Mouse (Mus musculus): ENCODE data around the gene Mup6.
"Not testable (repeated sequence)": the region's sequence is repeated elsewhere in the genome, so short reads cannot be mapped to it uniquely, and the experiment has no call there.

Mup6 gene

DNA sequence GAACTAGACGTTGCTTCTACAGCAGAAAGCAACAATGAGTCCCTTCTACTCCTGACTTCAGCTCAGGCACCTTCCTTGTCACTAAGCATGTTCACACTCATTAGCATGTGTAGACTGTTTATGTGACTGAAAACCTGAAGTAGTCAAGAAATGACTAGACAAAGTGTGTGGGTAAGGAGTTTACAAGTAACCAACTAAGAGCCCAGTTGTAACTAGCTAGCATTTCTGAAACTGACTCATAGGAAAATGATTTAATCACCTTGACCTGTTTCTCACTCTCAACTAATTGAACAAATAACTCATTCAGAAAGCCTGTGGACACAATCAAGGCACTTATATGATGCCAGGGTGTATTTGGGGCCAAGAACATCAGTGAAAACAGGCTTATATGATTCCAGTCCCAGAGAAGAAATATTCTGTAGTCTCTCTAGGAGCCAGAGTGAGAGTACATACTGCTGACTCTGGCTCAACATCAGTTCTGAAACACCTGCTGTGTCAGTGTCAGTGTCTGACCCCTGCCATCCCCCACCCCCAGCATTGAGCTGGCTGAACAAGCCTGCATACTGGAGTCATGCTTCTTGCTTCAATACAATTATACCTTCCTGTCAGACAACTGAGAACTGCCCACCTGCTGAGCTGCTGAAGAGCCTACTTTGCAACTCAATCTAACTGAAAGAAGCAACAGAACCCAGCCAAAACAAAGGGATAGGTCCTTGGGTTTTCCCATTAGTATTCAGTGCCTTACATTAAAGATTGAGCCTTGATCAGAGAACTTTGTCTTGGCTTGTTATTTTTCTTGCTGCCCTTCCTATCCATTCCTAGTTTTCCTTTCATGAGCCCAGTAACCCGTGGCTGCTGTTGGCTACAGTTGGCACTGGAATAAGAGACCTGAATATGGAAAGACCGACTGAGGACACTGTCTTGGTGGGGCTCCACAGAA lies at the start of gene Mup6:
Gene Mup6, plus strand, starts transcription at position 890 of the 940 bp plus-strand sequence.
- DNase-seq: no peak

DNA sequence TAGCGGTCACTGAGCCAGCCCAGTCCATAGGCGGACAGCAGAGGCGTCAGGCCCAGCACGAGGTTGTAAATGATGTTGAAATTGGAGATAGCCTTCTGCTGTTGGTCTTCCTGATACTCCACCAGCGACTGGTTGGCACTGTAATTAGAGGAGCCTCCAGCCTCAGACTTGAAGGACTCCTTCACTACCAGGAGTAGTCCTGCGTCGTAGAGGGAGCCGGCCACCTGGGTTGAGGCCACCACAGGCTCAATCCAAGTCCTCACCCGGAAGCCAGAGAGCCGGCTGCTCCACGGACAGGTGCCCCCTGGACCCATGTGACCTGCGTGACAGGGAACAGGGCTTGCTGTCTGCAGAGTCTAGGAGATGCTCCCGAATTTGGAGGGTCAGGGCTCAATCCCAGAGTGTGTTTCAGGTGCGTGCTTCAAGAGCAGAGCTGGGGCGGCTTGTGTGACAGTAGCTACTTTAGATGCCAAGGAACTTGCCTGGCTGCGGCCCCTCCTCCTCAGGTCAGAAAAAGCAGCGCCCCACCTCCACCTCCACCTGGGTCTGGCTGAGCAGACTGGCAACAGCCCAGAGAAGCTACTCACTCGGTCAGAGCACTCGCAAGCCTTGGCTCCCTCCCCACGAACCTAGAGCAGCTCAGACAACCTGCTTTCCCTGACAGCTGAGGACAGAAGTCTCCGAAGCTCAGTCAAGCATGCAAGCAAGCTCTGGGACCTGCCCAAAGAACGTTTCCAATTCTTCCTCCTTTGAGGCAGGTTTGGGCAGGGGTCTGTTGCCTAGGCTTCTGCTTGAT lies 49.3 kb upstream of the Mup6 start, which contains the start of gene Slc46a2:
Gene Slc46a2, minus strand, starts transcription at position 449 of the 796 bp plus-strand sequence.
- DNase-seq: peak; percentile 39 to 47

DNA sequence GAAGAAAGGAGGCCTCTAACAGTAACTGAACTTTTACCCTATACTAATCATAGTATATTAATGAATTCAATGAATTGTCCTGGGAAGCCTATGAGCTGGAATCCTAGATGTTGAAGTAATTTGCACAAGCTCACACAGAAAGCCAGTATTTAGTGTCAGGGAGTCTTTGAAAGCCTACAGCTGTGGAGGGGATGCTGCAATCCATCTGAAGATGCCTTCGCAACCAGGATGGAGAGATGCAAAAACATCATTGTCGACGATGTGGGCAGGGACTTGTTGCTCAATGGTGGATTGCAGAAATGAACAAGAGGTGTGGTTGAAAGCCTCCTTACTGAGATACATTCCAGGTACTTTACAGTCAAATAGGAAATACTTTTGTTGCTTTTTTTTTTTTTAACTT lies 46.1 kb upstream of the Mup6 start:
- no peak for DNase-seq

DNA sequence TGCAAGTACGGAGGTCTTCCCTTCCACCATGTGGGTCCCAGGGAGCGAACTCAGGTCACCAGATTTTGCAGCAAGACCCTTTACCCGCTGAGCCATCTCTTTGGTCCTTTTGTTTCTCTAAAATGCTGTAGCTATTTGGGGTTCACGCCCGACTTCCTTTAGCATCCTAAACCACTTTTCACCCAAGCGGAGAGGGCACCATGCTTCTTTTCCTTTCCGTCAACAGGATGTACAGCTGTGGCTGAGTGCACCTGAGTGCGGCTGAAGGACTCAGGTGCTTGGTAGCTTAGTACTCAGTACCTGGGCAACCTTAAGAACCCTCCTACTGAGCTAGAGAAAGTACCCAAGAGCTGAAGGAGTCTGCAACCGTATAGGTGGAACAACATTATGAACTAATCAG lies 39.0 kb upstream of the Mup6 start:
- DNase-seq: no peak

DNA sequence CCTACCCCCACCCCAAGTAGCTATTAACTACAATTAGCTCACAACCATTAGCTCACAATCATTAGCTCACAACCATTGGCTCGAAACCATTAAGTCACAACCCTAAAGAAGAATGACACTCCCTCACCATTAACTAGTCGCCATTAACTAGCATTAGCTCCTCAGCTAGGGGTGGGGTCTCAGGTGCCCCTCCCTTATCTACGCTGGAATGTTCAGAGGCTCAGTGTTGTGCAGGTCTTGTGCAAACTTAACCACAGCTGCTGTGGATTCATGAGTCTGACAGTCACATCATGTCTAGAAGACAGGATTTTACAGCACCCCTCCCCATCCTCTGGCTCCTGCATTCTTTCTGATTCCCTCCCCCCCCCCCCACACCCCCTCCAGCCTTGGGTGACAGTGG lies 36.4 kb upstream of the Mup6 start:
- no peak for DNase-seq

DNA sequence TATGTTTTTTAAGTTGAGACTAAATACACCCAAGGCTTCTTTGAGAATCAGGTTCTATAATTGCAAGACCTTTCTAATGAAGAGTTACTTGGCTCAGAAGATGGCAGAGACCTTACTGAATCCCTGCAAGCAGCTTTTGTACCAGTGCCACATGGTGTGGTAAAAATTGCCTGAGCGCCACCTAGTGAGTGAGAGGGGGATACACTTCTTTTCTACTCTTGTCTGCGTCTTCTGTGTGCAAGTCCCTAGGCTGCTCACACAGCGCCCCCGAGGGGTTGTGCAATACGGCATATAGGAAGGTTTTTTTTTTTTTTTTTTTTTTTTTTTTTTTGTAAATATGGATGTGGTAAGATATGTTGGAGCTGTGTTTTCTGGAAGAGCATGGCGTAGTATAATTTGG lies 35.7 kb upstream of the Mup6 start:
- DNase-seq: peak; percentile 68

DNA sequence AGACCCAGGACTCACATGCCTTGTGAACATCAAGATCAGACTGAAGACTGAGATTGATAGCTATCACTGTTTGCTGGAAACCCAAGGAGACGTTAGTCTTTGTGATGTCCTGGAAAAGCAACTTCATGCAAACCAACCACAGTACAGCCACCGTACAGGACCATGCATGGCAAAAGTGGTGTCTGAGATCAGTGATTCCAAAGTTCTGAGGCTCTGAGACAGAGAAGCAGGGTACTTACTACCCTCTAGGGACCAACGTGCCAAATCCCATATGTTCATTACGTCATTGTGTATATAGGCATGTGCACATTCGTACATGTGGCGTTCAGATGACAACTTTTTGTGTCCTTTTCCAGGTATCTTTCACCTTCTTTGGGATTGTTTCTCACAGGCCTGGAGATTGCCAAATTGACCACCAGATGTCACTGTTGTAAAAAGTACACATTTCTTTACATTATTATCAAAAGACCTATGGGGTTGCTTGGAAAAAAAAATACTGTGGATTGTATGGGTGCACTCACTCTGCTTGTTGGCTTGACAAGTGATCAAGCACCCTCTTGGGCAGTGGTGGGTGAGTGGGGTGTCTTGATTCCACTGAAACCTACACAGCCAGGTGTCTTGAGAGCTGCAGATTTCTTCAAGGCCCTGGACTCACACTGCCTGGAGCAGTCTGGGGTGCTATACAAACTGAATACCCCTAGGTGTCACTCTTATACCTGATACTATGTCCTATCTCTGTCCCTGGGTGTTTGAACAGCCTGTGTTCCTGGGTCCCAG lies 31.4 kb upstream of the Mup6 start:
- peak in 1 of 2 experiments; percentile 31 for DNase-seq

DNA sequence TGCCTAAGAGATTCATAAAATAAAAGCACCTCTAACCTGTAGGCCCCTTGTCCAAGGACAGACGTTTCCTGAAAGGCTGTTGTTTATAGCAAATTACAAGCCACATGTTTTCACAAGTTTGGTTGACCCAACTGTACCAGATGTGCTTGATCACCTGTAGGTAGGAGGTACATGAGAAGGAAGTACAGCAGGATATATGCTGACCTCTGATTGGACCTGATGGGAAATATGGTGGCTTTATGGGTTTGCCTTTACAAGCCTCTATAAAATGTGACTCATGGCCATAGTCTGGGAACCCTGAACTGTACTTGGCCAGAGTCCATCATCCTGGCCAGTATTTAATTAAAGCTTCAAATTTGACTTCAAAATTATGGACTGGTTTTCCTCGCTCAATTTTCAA lies 26.6 kb upstream of the Mup6 start:
- no peak for DNase-seq

DNA sequence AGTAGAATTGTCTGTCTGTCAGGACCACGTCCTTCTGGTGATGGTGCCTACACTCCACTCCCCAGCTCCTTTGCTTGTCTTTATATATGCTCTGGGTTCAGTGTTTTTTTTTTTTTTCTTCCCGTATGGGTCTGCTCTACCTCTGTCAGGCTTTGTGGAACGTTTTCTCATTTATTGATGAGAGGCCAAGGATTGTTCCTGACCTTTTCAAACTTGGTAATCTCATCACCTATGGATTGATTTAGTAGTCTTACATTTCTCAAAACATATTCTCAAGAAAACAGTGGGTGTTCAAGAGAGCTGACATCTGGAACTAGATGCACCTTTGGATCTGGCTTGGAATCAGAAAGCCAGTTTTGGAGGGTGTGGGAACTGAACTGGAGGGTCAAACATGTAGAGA lies 3.5 kb upstream of the Mup6 start, which contains the start of gene Mup4:
Gene Mup4, minus strand, starts transcription at position 101 of the 400 bp plus-strand sequence.
- no peak for DNase-seq

DNA sequence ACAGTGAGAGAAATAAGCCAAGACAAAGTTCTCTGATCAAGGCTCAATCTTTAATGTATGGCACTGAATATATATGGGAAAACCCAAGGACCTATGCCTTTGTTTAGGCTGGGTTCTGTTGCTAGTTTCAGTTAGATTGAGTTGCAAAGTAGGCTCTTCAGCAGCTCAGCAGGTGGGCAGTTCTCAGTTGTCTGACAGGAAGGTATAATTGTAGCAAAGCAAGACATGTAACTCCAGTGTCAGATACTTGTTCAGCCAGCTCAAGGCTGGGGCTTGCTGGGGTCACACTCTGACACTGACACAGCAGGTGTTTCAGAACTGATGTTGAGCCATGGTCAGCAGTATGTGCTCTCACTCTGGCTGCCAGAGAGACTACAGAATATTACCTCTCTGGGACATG lies 33.8 kb downstream of the Mup6 start:
- not testable (repeated sequence) for DNase-seq

DNA sequence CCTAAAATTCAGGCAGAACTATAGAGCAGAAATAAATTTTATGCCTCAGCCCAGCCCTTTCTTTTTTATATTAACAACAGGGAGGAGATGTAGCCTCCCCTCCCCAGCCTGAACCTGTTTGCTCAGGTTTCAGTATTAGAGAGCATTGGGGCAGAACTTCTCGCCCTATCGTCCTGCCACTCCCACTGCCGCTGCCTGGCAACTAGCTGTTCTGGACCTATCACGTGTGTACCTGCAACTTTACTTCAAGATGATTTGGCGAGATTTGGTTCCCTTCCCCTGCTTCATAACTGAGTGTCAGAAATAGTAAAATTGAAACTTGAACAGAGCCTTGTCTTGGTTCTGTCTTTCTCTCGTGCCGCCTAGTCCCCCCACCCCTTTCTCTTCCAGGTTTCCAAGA lies 56.0 kb downstream of the Mup6 start:
- DNase-seq: not testable (repeated sequence)

DNA sequence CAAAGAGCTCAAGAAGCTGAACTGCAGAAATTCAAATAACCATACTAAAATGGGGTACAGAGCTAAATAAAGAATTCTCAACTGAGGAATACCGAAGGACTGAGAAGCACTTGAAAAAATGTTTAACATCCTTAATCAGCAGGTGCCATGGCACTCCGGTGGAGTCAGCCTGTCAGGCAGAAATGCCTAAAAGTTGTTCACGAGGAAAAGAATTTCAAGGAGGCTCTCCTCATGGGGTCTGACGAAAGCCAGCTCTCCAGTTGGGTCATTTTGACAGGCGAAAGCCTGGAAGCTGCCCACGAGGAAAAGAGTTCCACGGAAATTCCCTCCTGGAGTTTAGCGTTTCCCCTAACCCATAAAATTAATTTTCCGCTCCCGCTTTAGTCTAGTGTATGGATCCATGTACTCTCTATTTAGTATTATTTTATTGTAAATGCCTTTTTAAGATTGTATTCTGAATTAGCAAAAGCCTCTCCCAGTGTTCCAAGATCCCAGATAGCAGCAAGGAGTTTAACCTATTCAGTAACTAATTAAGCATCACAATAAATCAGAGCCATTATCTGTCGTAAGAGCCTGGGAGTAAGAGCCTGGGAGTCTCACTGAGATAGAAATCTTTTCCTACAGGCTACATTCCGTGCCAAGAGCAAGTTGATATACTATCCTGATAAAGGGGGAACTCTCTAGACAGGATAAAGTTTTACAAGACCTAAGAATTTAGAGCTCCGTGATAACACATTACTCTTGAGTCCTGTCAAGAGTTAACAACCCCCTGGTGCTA lies 65.4 kb downstream of the Mup6 start:
- DNase-seq: not testable (repeated sequence)
